Mouse (Mus musculus) heart, embryonic 16.5 days (tissue): Measurements from ENCODE around the gene Asnsd1. TPM values are rescaled to one million over a fixed set of nuclear protein-coding genes. Genes with fewer than 3 reads are reported as not detected.

Experiments used
- ATAC-seq: fragments of 200-750 bp; cut with Nextera tagmentation; replicated peaks from 2 replicates; pipeline ENCODE4 v1.8.0; 2017; ENCODE audit warnings: moderate number of reproducible peaks; ENCODE audit not compliant: insufficient read depth, low FRiP score; ENCODE audit errors: extremely low read depth
- H3K27ac ChIP-seq: fragments of 300-500 bp; sonication (generic); 2 replicates; pipeline ENCODE4 v1.5.1; 2014; ENCODE audit warnings: mild to moderate bottlenecking, low read length, control low read depth, moderate library complexity
- H3K27me3 ChIP-seq: fragments of 300-500 bp; sonication (generic); 2 replicates; pipeline ENCODE4 v1.6.1; 2014; ENCODE audit warnings: low read length, mixed read lengths; ENCODE audit not compliant: control insufficient read depth, insufficient read depth
- H3K36me3 ChIP-seq: fragments of 300-500 bp; sonication (generic); 2 replicates; pipeline ENCODE4 v1.6.1; 2014; ENCODE audit not compliant: control insufficient read depth, insufficient read depth
- H3K4me1 ChIP-seq: fragments of 300-500 bp; sonication (generic); 2 replicates; pipeline ENCODE4 v1.6.1; 2014; ENCODE audit warnings: low read length, mixed read lengths; ENCODE audit not compliant: control insufficient read depth, insufficient read depth
- H3K4me2 ChIP-seq: fragments of 300-500 bp; sonication (generic); 2 replicates; pipeline ENCODE4 v1.6.1; 2014; ENCODE audit warnings: low read depth, mild to moderate bottlenecking, control low read depth, low read length
- H3K4me3 ChIP-seq: fragments of 300-500 bp; sonication (generic); 2 replicates; pipeline ENCODE4 v1.5.1; 2014; ENCODE audit warnings: mild to moderate bottlenecking, control low read depth, low read length
- H3K9ac ChIP-seq: fragments of 300-500 bp; sonication (generic); 2 replicates; pipeline ENCODE4 v1.6.1; 2014; ENCODE audit warnings: low read length, control low read depth
- H3K9me3 ChIP-seq: fragments of 300-500 bp; sonication (generic); replicated peaks from 2 replicates; pipeline ENCODE4 v1.6.1; 2016; ENCODE audit warnings: low read length; ENCODE audit not compliant: control insufficient read depth
- WGBS: fragments of 180-500 bp; shearing (Covaris S2); extraction: QIAGEN DNeasy Blood & Tissue Kit; methylation state at CpG from one replicate; pipeline ENCODE4 v1.1.7; 2014; 5-methylcytosine and 5-hydroxymethylcytosine counted together
- polyA plus RNA-seq: library from polyadenylated mRNA; unstranded; fragments of >200 nt; fragmentation: Nextera tagmentation; extraction: Ambion mirVana; gene quantifications from 2 replicates; pipeline ENCODE4 v1.2.1, GENCODE M21; 2015

The Asnsd1 gene
- polyA plus RNA-seq, 1 experiment from 2014 or later = 61.6 TPM

GRCm38 (mm10) chr1:53300506-53300905 lies 52.0 kb downstream of the Asnsd1 start:
- no peak overlapping the region for H3K9ac ChIP-seq
- H3K36me3 ChIP-seq = peaks cover 3% of the 10 kb centered on the region; the same call in 1 of the 2 replicates
- H3K4me1 ChIP-seq = peaks cover 4% of the 10 kb centered on the region; the same call in 1 of the 2 replicates
- H3K9me3 ChIP-seq = no peaks in the 10 kb centered on the region
- H3K4me3 ChIP-seq = no peak overlapping the region
- H3K27ac ChIP-seq = no peak overlapping the region
- H3K4me2 ChIP-seq = no peak overlapping the region
- ATAC-seq = no peak
- H3K27me3 ChIP-seq = no peaks in the 10 kb centered on the region
- 77% methylated on average over 4 of the region's 4 CpGs for WGBS

- H3K27ac ChIP-seq = peak within 1 kb of the TSS; percentile 93
- peak within 1 kb of the TSS; percentile 95 for H3K9ac ChIP-seq
- no peaks in the 10 kb centered on the region for H3K27me3 ChIP-seq
- H3K4me2 ChIP-seq = peak within 1 kb of the TSS; percentile 85
- peak; percentile 99 for ATAC-seq
- peaks cover 2% of the 10 kb centered on the region; the same call in 1 of the 2 replicates for H3K36me3 ChIP-seq
- WGBS = under 1% methylated on average over 65 of the region's 66 CpGs
- peak within 1 kb of the TSS; percentile 96 for H3K4me3 ChIP-seq
- H3K4me1 ChIP-seq = peaks cover 4% of the 10 kb centered on the region; the same call in 1 of the 2 replicates
- no peaks in the 10 kb centered on the region for H3K9me3 ChIP-seq
Measured at GRCm38 (mm10) chr1:53296581-53297383, 55.8 kb downstream of the Asnsd1 start, which contains the start of the genes Pms1, Ormdl1 and Gm28778. Gene Pms1, minus strand, starts transcription at chr1:53297018. Gene Ormdl1, plus strand, starts transcription at chr1:53297095. Gene Gm28778, plus strand, starts transcription at chr1:53297111.

Other genes with a start within 250 kb of the Asnsd1 start
- not detected in 2 replicates for gene 1700019A02Rik, start 165.1 kb downstream of the Asnsd1 start, polyA plus RNA-seq
- 9.4 and 10.3 TPM in 2 replicates for gene Pms1, start 55.7 kb downstream of the Asnsd1 start, polyA plus RNA-seq
- gene Ormdl1, start 55.7 kb downstream of the Asnsd1 start, polyA plus RNA-seq = 28.6 and 31.2 TPM in 2 replicates
- gene Gm28778, start 55.6 kb downstream of the Asnsd1 start, polyA plus RNA-seq = not detected in 2 replicates
- gene Osgepl1, start 39.1 kb downstream of the Asnsd1 start, polyA plus RNA-seq = 26.0 and 29.2 TPM in 2 replicates
- gene Asdurf, start 133 bp downstream of the Asnsd1 start, polyA plus RNA-seq = 8.5 TPM in 1 of 2 replicates, not detected in the other
- 0.17 and 0.42 TPM in 2 replicates for gene Gm28551, start 85 bp downstream of the Asnsd1 start, polyA plus RNA-seq